Mouse (Mus musculus) heart, embryonic 13.5 days (tissue): ENCODE results near the gene Tgfbr3. TPM values are rescaled to one million over a fixed set of nuclear protein-coding genes. Genes with fewer than 3 reads are reported as not detected.

Experiments
- ATAC-seq: fragments of 200-750 bp; cut with Nextera tagmentation; 2 replicates; pipeline ENCODE4 v1.8.0; 2017; ENCODE audit warnings: moderate TSS enrichment; ENCODE audit not compliant: insufficient number of reproducible peaks, low FRiP score, low TSS enrichment; ENCODE audit errors: extremely low read depth
- H3K27ac ChIP-seq: fragments of 300-500 bp; sonication (generic); replicated peaks from 2 replicates; pipeline ENCODE4 v1.5.1; 2015; ENCODE audit warnings: moderate library complexity, mild to moderate bottlenecking, inconsistent platforms
- H3K27me3 ChIP-seq: fragments of 300-500 bp; sonication (generic); replicated peaks from 2 replicates; pipeline ENCODE4 v1.6.1; 2015; ENCODE audit warnings: mild to moderate bottlenecking, inconsistent platforms
- H3K36me3 ChIP-seq: fragments of 300-500 bp; sonication (generic); 2 replicates; pipeline ENCODE4 v1.6.1; 2015; ENCODE audit warnings: mild to moderate bottlenecking, inconsistent platforms
- H3K4me1 ChIP-seq: fragments of 300-500 bp; sonication (generic); 2 replicates; pipeline ENCODE4 v1.6.1; 2015; ENCODE audit warnings: inconsistent platforms
- H3K4me2 ChIP-seq: fragments of 300-500 bp; sonication (generic); 2 replicates; pipeline ENCODE4 v1.6.1; 2015; ENCODE audit warnings: inconsistent platforms, mild to moderate bottlenecking, moderate library complexity
- H3K4me3 ChIP-seq: fragments of 300-500 bp; sonication (generic); 2 replicates; pipeline ENCODE4 v1.5.1; 2015; ENCODE audit warnings: moderate library complexity, mild to moderate bottlenecking, inconsistent platforms
- H3K9ac ChIP-seq: fragments of 300-500 bp; sonication (generic); 2 replicates; pipeline ENCODE4 v1.6.1; 2015; ENCODE audit warnings: inconsistent platforms, mild to moderate bottlenecking, moderate library complexity
- H3K9me3 ChIP-seq: fragments of 300-500 bp; sonication (generic); 2 replicates; pipeline ENCODE4 v1.6.1; 2016; ENCODE audit warnings: inconsistent platforms
- WGBS: fragments of 180-500 bp; shearing (Covaris S2); methylation state at CpG from one replicate; pipeline ENCODE4 v1.1.7; 2015; ENCODE audit warnings: mixed read lengths; 5-methylcytosine and 5-hydroxymethylcytosine counted together
- polyA plus RNA-seq: library from polyadenylated mRNA; unstranded; fragments of >200 nt; fragmentation: Nextera tagmentation; extraction: Ambion mirVana; gene quantifications from 2 replicates; pipeline ENCODE4 v1.2.1, GENCODE M21; 2015

The Tgfbr3 gene
- polyA plus RNA-seq, 1 experiment from 2014 or later = 19.1 TPM

DNA sequence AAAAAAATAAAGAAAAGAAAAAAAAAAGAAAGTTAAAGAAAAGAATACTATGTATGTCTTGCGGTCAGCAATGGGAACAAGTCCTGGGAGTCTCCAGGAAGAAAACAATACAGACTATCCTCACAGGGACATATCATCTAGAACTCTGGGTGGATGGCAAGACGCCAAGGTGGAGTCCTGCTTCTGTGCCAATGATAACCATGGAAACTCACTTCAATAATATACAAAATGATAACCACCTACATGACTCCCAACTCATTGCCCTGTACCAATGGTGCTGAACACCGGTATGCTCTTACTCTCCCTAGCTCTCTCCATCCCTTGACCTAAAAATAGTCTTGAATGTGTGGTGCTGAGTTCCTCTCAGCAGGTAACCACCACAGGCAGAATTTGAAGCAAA, 168.8 kb downstream of the Tgfbr3 start:
- H3K4me2 ChIP-seq = no peak overlapping the region
- no peak for ATAC-seq
- 56% methylated on average over 3 of the region's 3 CpGs for WGBS
- no peak overlapping the region for H3K9ac ChIP-seq
- H3K27ac ChIP-seq = peak overlapping the region; percentile 70
- H3K27me3 ChIP-seq = no peaks in the 10 kb centered on the region
- no peaks in the 10 kb centered on the region for H3K9me3 ChIP-seq
- H3K36me3 ChIP-seq = peaks cover 42% of the 10 kb centered on the region
- peaks cover 40% of the 10 kb centered on the region for H3K4me1 ChIP-seq
- H3K4me3 ChIP-seq = no peak overlapping the region

DNA sequence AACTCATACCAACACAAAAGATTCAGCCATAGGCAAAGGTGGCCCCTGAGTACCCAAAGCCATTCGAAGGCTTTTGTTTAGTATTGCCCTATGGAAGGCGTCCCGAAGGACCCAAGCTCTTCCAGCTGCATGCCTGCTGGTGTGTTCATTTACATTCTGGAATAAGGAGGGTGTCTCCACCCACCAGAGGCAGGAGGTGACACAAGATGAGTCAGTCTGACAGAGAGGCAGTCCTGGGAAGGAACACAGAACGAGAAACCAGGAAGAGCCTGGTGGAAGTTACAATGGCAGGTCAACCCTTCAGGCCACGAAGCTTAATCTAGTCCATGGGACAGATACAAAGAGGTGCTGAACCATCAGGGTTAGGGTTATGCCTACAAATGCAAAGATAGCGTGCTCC, 169.5 kb downstream of the Tgfbr3 start:
- H3K4me3 ChIP-seq = no peak overlapping the region
- ATAC-seq = no peak
- H3K4me1 ChIP-seq = peaks cover 33% of the 10 kb centered on the region
- no peak overlapping the region for H3K9ac ChIP-seq
- no peaks in the 10 kb centered on the region for H3K9me3 ChIP-seq
- 57% methylated on average over 6 of the region's 6 CpGs for WGBS
- H3K36me3 ChIP-seq = peaks cover 49% of the 10 kb centered on the region
- H3K27ac ChIP-seq = peak overlapping the region; percentile 45
- H3K4me2 ChIP-seq = no peak overlapping the region
- H3K27me3 ChIP-seq = no peaks in the 10 kb centered on the region

DNA sequence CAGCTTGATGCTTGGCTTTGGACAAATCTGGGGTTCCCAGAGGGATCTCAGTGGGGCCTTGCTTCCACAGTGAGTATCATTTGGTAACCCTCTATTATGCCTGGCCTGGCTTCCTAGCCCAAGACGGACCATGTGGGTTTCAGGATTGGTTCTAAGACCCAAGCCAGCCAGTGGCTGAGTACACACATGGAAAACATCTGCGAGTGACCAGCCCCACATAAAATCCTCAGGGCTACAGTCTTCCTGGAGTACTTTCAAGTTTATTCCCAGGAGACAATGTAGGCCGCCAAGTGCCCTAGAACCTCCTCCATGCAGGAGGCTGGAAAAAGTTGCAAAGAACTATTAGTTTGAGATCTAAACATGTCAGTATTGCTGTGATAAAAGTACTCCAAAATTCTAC, 172.6 kb downstream of the Tgfbr3 start:
- Histone ChIP-seq H3K9ac (no peak overlapping the region), H3K4me1 (peaks cover 32% of the 10 kb centered on the region), H3K9me3 (no peaks in the 10 kb centered on the region), H3K27me3 (no peaks in the 10 kb centered on the region), H3K4me2 (no peak overlapping the region), H3K36me3 (peaks cover 42% of the 10 kb centered on the region), H3K27ac (0 out of 2 replicates have a peak overlapping the region, but pooled peaks have one; percentile 6), H3K4me3 (no peak overlapping the region)
- 78% methylated on average over 3 of the region's 3 CpGs for WGBS
- no peak for ATAC-seq

DNA sequence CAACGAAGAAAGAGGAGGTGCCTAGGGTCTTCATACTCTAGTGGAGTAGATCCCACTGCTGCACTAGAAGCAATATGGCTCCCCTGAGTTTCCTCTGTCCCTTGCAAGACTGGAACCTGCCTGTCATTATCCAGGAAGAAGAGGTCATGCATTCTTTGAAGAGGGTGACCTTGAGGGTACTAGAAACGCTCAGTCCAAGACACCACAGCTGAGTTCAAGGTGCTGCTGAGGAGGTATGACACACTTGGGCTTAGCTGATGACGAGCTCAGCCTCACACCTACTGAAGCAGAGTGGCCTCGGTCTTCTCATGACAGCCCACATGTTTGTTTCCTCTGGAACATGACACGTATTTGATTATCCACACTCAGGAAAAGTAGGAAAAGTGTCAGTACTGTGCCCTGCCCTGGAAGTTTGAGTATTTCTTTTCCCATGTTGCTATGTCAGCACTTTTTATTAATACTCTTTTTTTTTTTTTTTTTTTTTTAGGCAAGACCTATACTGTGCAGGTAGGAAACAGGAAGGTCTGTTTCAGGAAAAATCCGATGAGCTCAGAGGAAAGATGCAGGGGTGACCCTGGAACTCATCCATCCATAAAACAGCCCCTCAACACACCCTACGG, 176.7 kb downstream of the Tgfbr3 start:
- H3K27ac ChIP-seq = peak overlapping the region; percentile 87
- H3K9me3 ChIP-seq = no peaks in the 10 kb centered on the region
- H3K27me3 ChIP-seq = no peaks in the 10 kb centered on the region
- H3K4me2 ChIP-seq = no peak overlapping the region
- no peak overlapping the region for H3K4me3 ChIP-seq
- peaks cover 48% of the 10 kb centered on the region for H3K36me3 ChIP-seq
- ATAC-seq = no peak
- WGBS = 57% methylated on average over 7 of the region's 7 CpGs
- no peak overlapping the region for H3K9ac ChIP-seq
- peaks cover 31% of the 10 kb centered on the region for H3K4me1 ChIP-seq

DNA sequence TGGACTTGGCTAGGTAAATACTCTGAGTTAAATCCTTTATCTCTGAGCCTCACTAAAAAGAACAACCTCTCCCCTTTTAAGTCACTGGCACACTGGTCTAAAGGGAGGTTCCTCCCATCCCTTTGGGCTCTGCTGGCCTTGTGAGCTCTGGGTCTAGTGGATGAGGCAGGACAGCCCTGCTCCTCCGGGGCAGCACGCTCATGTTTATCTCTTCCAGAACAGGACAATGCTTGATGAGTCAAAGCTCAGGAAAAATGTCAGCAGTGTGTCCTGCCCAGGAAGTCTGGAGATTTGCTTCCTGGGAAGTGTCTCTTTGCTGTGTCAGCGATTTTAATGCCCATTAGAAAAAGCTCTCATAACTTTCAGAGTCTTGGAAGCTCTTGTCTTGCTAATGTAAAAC, 177.6 kb downstream of the Tgfbr3 start:
- no peak overlapping the region for H3K4me2 ChIP-seq
- peak overlapping the region; percentile 87 for H3K27ac ChIP-seq
- WGBS = 26% methylated on average over 3 of the region's 3 CpGs
- H3K9me3 ChIP-seq = no peaks in the 10 kb centered on the region
- H3K27me3 ChIP-seq = no peaks in the 10 kb centered on the region
- 0 out of 2 replicates have a peak overlapping the region, but pooled peaks have one; percentile 19 for H3K9ac ChIP-seq
- no peak for ATAC-seq
- H3K4me1 ChIP-seq = peaks cover 35% of the 10 kb centered on the region
- H3K36me3 ChIP-seq = peaks cover 44% of the 10 kb centered on the region
- H3K4me3 ChIP-seq = no peak overlapping the region

DNA sequence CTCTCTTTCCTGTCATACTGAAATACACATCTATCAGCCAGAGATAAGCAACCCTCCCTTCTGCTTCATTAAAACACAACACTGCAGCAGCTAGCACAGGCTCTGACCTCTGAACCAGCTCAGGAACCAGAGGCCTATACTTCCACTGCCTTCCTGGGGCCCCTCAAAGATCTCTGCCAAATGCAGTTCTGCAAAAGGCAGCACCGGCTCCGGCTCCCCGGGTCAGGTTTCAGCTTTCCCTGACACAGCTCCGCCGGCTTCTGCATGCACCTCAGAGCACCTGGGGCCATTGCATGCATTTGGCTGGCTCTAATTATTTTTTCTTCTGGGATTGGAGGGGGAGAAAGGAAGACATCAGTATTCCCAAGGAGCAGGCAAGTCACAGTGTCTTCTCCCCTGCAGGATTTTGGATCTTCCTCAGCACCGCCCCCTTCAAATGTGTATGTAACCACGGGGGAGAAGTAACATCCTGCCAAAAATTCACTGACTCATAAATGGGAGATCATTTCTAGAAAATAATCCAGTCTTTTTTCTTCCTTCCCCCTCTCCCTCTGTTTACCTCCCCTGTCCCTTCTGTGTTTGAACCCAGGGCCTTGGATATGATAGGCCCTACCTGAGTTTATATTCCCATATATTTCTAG, 178.4 kb downstream of the Tgfbr3 start:
- H3K27me3 ChIP-seq = no peaks in the 10 kb centered on the region
- H3K4me1 ChIP-seq = peaks cover 35% of the 10 kb centered on the region
- H3K9ac ChIP-seq = peak overlapping the region; percentile 59
- peak overlapping the region; percentile 18; the same call in 1 of the 2 replicates for H3K4me2 ChIP-seq
- WGBS = 22% methylated on average over 7 of the region's 7 CpGs
- H3K9me3 ChIP-seq = no peaks in the 10 kb centered on the region
- ATAC-seq = peak; percentile 59; the same call in 1 of the 2 replicates
- peak overlapping the region; percentile 87 for H3K27ac ChIP-seq
- no peak overlapping the region for H3K4me3 ChIP-seq
- peaks cover 36% of the 10 kb centered on the region for H3K36me3 ChIP-seq

DNA sequence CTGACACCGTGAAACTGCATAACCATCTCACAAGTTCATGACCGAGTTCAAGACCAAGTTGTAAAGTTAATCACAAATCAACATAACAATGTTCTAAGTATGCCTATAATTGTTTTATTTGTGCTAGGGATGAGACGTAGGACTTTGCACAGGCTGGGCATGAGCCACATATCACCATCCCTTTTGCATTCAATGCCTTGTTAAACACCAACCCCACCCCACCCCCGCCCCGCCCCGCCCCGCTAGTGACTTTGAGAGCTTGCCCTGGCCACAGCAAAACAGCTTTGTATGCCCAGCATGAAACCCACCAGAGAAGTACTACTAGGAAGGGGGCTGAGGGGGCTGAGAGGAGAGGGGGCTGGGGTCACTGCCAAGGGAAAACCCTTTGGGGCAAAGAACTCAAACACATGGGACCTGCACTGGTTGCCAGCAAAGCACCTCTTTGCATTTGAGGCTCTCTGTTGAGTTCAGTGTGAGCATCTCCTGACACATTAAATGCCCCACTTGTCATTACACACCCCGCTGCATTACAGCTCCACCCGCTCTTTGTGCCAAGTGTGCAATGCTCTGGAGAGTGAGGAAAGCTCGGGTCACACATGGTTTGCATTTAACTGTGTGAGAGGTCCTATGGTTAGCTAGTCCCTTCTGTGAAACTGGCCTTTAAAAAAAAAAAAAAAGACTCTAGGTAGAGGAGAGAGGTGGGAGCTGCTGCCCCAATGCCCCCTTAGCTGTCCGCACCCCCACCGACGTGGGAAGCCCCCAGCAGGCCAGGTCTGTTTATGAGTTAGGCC, 179.1 kb downstream of the Tgfbr3 start:
- Histone ChIP-seq H3K36me3 (peaks cover 29% of the 10 kb centered on the region), H3K9me3 (no peaks in the 10 kb centered on the region), H3K27ac (peak overlapping the region; percentile 87), H3K4me1 (peaks cover 35% of the 10 kb centered on the region), H3K9ac (peak overlapping the region; percentile 59), H3K4me3 (no peak overlapping the region), H3K27me3 (no peaks in the 10 kb centered on the region), H3K4me2 (peak overlapping the region; percentile 18; the same call in 1 of the 2 replicates)
- WGBS = 56% methylated on average over 13 of the region's 13 CpGs
- no peak for ATAC-seq

DNA sequence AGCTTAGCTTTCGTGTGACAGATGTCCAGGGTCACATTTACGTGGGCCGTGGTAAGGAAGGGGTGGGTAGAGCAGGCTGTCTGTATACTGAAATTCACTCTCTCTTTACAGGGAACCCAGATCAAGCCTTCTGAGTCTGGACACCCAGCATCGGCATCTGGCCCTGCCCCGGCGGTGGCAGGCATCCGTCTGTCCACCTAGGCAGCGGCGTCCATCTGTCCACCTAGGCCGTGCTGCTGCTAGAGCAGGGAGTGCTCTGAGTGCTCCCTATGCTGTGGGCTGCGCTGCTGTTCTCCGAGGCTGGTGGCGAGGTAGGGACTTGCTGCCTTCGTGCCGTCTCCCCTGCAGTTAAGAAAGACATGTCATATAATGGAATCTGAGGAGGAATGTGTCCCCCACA, 180.0 kb downstream of the Tgfbr3 start:
- H3K9me3 ChIP-seq = no peaks in the 10 kb centered on the region
- H3K27ac ChIP-seq = no peak overlapping the region
- H3K4me2 ChIP-seq = no peak overlapping the region
- WGBS = 81% methylated on average over 15 of the region's 15 CpGs
- ATAC-seq = no peak
- no peak overlapping the region for H3K4me3 ChIP-seq
- H3K9ac ChIP-seq = no peak overlapping the region
- H3K4me1 ChIP-seq = peaks cover 35% of the 10 kb centered on the region
- peaks cover 23% of the 10 kb centered on the region for H3K36me3 ChIP-seq
- H3K27me3 ChIP-seq = no peaks in the 10 kb centered on the region

DNA sequence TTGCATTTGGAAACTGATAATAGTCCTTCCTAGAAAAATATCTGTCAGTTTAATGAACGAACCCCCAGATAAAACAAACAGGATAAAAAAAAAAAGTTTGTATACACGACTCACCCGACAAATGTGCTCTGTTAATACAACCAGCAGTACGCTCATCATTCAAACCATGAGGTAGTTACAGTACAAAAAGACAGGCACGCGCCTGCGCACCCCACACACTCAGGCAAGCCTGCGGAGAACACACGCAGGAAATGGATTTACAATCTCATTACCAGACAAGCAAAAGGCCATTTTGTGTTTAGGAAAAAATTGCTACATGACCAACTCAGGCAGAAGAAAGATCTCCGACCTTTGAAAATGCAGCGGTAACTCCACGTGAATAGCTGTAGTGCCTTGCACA, 182.6 kb downstream of the Tgfbr3 start:
- H3K4me2 ChIP-seq = no peak overlapping the region
- H3K9ac ChIP-seq = no peak overlapping the region
- no peaks in the 10 kb centered on the region for H3K9me3 ChIP-seq
- H3K27me3 ChIP-seq = no peaks in the 10 kb centered on the region
- H3K4me1 ChIP-seq = peaks cover 24% of the 10 kb centered on the region
- ATAC-seq = no peak
- WGBS = 78% methylated on average over 12 of the region's 12 CpGs
- peaks cover 22% of the 10 kb centered on the region for H3K36me3 ChIP-seq
- 0 out of 2 replicates have a peak overlapping the region, but pooled peaks have one; percentile 45 for H3K27ac ChIP-seq
- no peak overlapping the region for H3K4me3 ChIP-seq

DNA sequence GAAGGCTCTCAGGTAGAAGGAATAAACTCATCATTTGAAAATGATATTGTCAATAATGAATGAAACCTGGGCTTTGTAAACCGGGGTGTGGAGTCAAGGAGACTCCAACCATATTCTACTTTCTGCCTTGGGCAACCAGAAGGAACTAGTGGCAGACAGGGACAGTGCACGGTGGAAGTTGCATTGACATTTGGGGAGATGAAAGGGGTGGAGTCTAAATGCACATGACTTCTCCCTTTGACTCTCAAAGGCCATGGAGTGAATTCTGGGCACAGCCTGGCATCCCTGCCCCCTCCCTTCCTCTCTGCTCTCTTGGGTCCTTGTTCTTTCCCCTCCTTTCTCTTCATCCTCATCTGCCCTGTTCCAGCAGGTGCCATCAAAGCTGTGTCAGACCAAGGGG, 183.3 kb downstream of the Tgfbr3 start:
- 77% methylated on average over 2 of the region's 2 CpGs for WGBS
- H3K9ac ChIP-seq = no peak overlapping the region
- ATAC-seq = no peak
- H3K36me3 ChIP-seq = peaks cover 22% of the 10 kb centered on the region
- no peaks in the 10 kb centered on the region for H3K9me3 ChIP-seq
- no peak overlapping the region for H3K4me3 ChIP-seq
- no peaks in the 10 kb centered on the region for H3K27me3 ChIP-seq
- no peak overlapping the region for H3K4me2 ChIP-seq
- peaks cover 20% of the 10 kb centered on the region for H3K4me1 ChIP-seq
- H3K27ac ChIP-seq = no peak overlapping the region

DNA sequence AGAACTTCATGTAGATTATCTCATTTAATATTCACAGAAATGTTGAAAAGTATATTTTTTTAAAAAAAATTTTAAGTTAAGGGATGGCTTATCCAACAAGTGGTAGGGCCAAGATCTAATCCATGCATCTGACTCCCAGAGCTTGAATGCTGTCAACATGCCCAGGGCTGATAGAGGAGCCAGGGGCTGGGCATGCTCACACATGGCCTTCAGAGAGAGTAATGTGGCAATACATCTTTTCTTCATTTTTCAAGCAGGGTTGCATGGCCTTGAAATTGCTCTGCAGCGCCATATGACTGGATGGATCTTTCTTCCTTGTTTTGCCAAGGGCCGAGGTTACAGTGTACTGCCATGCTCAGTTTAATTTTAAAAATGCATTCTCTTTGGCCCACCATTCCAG, 185.8 kb downstream of the Tgfbr3 start:
- Histone ChIP-seq H3K9ac (no peak overlapping the region), H3K27ac (no peak overlapping the region)
- WGBS = 86% methylated on average over 2 of the region's 2 CpGs

More for the DNA sequence above, 185.8 kb downstream of the Tgfbr3 start:
- Histone ChIP-seq H3K36me3 (peaks cover 11% of the 10 kb centered on the region), H3K9me3 (no peaks in the 10 kb centered on the region), H3K4me3 (no peak overlapping the region), H3K27me3 (no peaks in the 10 kb centered on the region), H3K4me2 (no peak overlapping the region), H3K4me1 (peaks cover 22% of the 10 kb centered on the region)
- ATAC-seq = no peak
